Mouse (Mus musculus): ENCODE data around the gene Mup8. TPM values are rescaled to one million over a fixed set of nuclear protein-coding genes. Genes with fewer than 3 reads are reported as not detected.
"Not testable (repeated sequence)": the region's sequence is repeated elsewhere in the genome, so short reads cannot be mapped to it uniquely, and the experiment has no call there.

Mup8 gene
- not detected in 2 replicates for polyA plus RNA-seq (2014; fragmentation: Nextera tagmentation; extraction: Ambion mirVana)

DNA sequence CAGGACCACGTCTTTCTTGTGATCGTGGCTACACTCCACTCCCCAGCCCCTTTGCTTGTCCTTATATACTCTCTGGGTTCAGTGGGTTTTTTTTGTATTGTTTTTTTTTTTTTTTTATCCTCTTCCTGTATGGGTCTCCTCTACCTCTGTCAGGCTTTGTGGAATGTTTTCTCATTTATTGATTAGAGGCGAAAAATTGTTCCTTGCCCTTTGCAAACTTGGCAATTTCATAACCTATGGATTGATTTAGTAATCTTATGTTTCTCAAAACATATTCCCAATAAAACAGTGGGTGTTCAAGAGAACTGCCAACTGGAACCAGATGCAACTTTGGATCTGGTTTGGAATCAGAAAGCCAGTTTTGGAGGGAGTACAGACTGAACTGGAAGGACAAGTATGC is at the start of gene Mup8:
Mup8 (minus strand) TSS at position 101 of the 400 bp plus-strand sequence.
- H3K27ac ChIP-seq (ENCODE audit: low read length); H3K4me2 ChIP-seq (replicated peaks; ENCODE audit: low read depth, low read length); H3K4me3 ChIP-seq (ENCODE audit: low read depth, low read length); H3K36me3 ChIP-seq (ENCODE audit: control insufficient read depth, insufficient read depth, low read length); H3K27me3 ChIP-seq (ENCODE audit: control insufficient read depth, insufficient read depth, low read length); H3K4me1 ChIP-seq (ENCODE audit: control insufficient read depth, insufficient read depth, low read length); H3K9me3 ChIP-seq (ENCODE audit: control insufficient read depth, low read depth, low read length); ATAC-seq (ENCODE audit: insufficient number of reproducible peaks, insufficient read depth, low FRiP score, low read depth); H3K9ac ChIP-seq (replicated peaks; ENCODE audit: low read depth, low read length): not testable (repeated sequence)
- 85% methylated on average over 3 of the region's 3 CpGs for WGBS

DNA sequence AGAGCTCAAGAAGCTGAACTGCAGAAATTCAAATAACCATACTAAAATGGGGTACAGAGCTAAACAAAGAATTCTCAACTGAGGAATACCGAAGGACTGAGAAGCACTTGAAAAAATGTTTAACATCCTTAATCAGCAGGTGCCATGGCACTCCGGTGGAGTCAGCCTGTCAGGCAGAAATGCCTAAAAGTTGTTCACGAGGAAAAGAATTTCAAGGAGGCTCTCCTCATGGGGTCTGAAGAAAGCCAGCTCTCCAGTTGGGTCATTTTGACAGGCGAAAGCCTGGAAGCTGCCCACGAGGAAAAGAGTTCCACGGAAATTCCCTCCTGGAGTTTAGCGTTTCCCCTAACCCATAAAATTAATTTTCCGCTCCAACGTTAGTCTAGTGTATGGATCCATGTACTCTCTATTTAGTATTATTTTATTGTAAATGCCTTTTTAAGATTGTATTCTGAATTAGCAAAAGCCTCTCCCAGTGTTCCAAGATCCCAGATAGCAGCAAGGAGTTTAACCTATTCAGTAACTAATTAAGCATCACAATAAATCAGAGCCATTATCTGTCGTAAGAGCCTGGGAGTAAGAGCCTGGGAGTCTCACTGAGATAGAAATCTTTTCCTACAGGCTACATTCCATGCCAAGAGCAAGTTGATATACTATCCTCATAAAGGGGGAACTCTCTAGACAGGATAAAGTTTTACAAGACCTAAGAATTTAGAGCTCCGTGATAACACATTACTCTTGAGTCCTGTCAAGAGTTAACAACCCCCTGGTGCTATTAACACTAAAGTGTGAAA is 43.8 kb upstream of the Mup8 start:
- H3K4me1 ChIP-seq (ENCODE audit: control insufficient read depth, insufficient read depth, low read length); H3K4me2 ChIP-seq (replicated peaks; ENCODE audit: low read depth, low read length); H3K9me3 ChIP-seq (ENCODE audit: control insufficient read depth, low read depth, low read length); H3K27ac ChIP-seq (ENCODE audit: low read length); ATAC-seq (ENCODE audit: insufficient number of reproducible peaks, insufficient read depth, low FRiP score, low read depth); H3K9ac ChIP-seq (replicated peaks; ENCODE audit: low read depth, low read length); H3K36me3 ChIP-seq (ENCODE audit: control insufficient read depth, insufficient read depth, low read length); H3K27me3 ChIP-seq (ENCODE audit: control insufficient read depth, insufficient read depth, low read length); H3K4me3 ChIP-seq (ENCODE audit: low read depth, low read length): not testable (repeated sequence)
- 81% methylated on average over 11 of the region's 11 CpGs for WGBS

DNA sequence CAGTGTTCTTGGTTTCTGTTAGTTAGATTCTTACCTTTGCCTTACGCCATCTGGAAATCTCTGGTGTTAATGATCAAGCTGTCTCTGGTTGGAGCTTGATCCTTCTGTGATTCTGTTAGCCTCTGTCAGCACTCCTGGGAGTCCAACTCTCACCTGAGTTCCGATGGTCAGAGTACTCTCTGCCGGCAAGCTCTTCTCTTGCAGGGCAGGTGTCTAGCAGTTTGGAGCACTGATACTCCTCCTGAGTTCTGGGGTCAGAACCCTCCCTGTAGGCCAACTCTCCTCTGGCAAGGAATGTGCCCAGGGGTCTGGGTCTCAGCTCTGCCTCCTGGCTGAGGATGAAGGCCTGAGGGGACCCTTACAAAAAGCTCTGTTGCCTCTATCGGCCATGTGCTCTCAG is 40.3 kb upstream of the Mup8 start:
- not testable (repeated sequence) for H3K27me3 ChIP-seq (ENCODE audit: control insufficient read depth, insufficient read depth, low read length); H3K4me2 ChIP-seq (replicated peaks; ENCODE audit: low read depth, low read length); H3K36me3 ChIP-seq (ENCODE audit: control insufficient read depth, insufficient read depth, low read length); ATAC-seq (ENCODE audit: insufficient number of reproducible peaks, insufficient read depth, low FRiP score, low read depth); H3K27ac ChIP-seq (ENCODE audit: low read length); H3K4me1 ChIP-seq (ENCODE audit: control insufficient read depth, insufficient read depth, low read length); H3K4me3 ChIP-seq (ENCODE audit: low read depth, low read length); H3K9ac ChIP-seq (replicated peaks; ENCODE audit: low read depth, low read length); H3K9me3 ChIP-seq (ENCODE audit: control insufficient read depth, low read depth, low read length)
- WGBS, result 99% methylated on average over 3 of the region's 4 CpGs

Other genes starting within 250 kb of the Mup8 start
- not detected in 2 replicates for gene Mup7, start 152.1 kb downstream of the Mup8 start, polyA plus RNA-seq (2014; fragmentation: Nextera tagmentation; extraction: Ambion mirVana)
- not detected in 2 replicates for gene Mup2, start 68.3 kb downstream of the Mup8 start, polyA plus RNA-seq (2014; fragmentation: Nextera tagmentation; extraction: Ambion mirVana)
- not detected in 2 replicates for gene Mup9, start 199.4 kb upstream of the Mup8 start, polyA plus RNA-seq (2014; fragmentation: Nextera tagmentation; extraction: Ambion mirVana)

Measured in stomach, embryonic 14.5 days (tissue).